Mouse (Mus musculus): ENCODE measurements around the gene Gna13. TPM values are rescaled to one million over a fixed set of nuclear protein-coding genes. Genes with fewer than 3 reads are reported as not detected.

Gene Gna13
- polyA plus RNA-seq, 1 experiment from 2014 or later, result 27.0 TPM

DNA sequence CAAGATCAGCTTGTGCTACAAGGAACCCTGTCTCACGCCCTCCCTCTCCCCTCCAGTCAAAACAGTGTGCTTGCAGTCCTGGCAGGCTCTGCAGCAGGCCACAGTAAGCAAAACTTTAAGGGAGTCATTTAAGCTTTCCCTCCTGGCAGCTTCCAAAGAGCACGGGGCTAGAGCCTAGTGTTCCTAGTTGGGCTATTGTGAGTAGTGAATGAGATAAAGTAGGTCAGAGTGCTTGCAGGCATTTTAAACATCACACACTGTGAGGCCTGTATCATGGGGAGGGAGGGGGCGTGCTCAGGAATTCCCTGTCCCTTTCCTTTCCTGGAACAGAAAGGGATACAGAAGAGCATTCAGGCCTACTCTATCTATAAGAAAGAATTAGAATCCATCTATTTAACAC, 4.1 kb upstream of the Gna13 start:
- Histone ChIP-seq H3K4me2 (ENCODE audit: low read length) (no peak overlapping the region), H3K4me1 (ENCODE audit: control insufficient read depth in 2 of 2, insufficient read depth in 2 of 2, low read length in 2 of 2) (peaks cover 19 to 29% of the 10 kb centered on the region in 2 experiments), H3K9ac (ENCODE audit: low read length) (no peak overlapping the region), H3K27ac (replicated peaks in 1 of 2; ENCODE audit: control insufficient read depth in 1 of 2, insufficient read depth in 1 of 2, low read depth in 2 of 2, low read length in 2 of 2) (peak overlapping the region; percentile 59 to 74; a peak in 3 of 4 replicates), H3K4me3 (ENCODE audit: control insufficient read depth in 1 of 2, insufficient read depth in 1 of 2, low read depth in 1 of 2, low read length in 2 of 2) (no peak overlapping the region), H3K36me3 (ENCODE audit: control insufficient read depth, insufficient read depth, low read length) (no peaks in the 10 kb centered on the region), H3K27me3 (ENCODE audit: control insufficient read depth, insufficient read depth, low read length) (no peaks in the 10 kb centered on the region), H3K9me3 (ENCODE audit: control insufficient read depth, low read length) (no peaks in the 10 kb centered on the region)
- no peak for ATAC-seq (ENCODE audit: insufficient number of reproducible peaks, insufficient read depth, low FRiP score, low read depth)
- whole genome bisulfite sequencing, result 17% methylated on average over 3 of the region's 3 CpGs

DNA sequence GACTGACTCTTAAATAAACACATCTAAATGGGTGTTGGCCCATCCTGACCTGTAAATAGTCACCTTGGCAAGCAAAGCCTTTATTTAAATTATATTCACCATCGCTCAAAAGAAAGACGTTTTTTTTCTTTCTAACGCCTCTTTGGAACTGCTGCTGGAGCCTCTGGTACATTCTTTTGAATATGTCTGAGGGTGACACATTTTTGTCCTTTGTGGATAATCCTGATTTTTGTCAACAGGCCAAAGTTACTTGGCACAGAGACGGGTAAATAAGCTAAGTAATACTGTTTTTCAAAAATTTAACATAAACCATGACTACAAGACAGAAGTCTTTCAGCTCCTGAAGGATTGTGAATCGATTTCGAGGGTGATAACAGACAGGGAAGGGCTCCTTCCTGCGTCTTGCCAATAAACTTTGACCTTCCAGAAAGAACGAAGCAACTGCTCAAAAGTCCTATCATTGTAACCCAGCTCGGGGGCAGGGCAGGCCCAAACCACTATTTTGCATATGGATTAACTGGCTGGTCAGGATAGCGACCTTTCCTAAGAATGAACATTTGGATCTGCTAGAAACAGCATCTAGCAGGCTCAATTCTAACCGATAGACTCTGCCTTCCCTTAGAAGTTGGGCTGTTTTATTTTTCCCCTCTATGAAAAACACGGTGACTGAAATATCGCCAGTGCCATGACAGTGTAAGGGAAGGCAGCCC, 3.4 kb upstream of the Gna13 start:
- Histone ChIP-seq H3K9me3 (ENCODE audit: control insufficient read depth, low read length) (no peaks in the 10 kb centered on the region), H3K4me2 (ENCODE audit: low read length) (no peak overlapping the region), H3K4me3 (ENCODE audit: control insufficient read depth in 1 of 2, insufficient read depth in 1 of 2, low read depth in 1 of 2, low read length in 2 of 2) (no peak overlapping the region), H3K27ac (replicated peaks in 1 of 2; ENCODE audit: control insufficient read depth in 1 of 2, insufficient read depth in 1 of 2, low read depth in 2 of 2, low read length in 2 of 2) (no peak overlapping the region), H3K27me3 (ENCODE audit: control insufficient read depth, insufficient read depth, low read length) (no peaks in the 10 kb centered on the region), H3K36me3 (ENCODE audit: control insufficient read depth, insufficient read depth, low read length) (no peaks in the 10 kb centered on the region), H3K4me1 (ENCODE audit: control insufficient read depth in 2 of 2, insufficient read depth in 2 of 2, low read length in 2 of 2) (peaks cover 15 to 29% of the 10 kb centered on the region in 2 experiments), H3K9ac (ENCODE audit: low read length) (no peak overlapping the region)
- no peak for ATAC-seq (ENCODE audit: insufficient number of reproducible peaks, insufficient read depth, low FRiP score, low read depth)
- WGBS, result 56% methylated on average over 13 of the region's 13 CpGs

DNA sequence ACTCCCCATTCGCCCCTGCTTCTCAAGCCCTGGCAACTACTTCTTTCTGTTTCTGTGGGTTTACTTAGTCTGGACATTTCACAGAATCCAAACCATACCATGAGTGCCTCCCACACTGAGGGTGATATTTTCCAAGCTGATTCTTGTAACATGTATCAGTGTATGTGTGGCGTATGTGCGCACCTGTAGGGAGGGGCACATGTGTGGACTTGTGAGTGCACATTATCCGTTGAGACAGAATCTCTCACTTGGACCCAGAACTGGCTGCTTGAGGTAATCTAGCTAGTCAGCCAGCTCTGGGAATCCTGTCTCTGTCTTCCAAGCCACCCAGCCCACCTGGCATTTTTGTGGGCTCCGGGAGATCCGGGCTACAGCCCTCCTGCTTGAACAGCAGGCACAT, 2.5 kb upstream of the Gna13 start:
- 88% methylated on average over 6 of the region's 6 CpGs for WGBS
- H3K36me3 ChIP-seq (ENCODE audit: control insufficient read depth, insufficient read depth, low read length), result no peaks in the 10 kb centered on the region; the same call in 1 of the 2 replicates
- H3K9me3 ChIP-seq (ENCODE audit: control insufficient read depth, low read length), result no peaks in the 10 kb centered on the region
- no peak for ATAC-seq (ENCODE audit: insufficient number of reproducible peaks, insufficient read depth, low FRiP score, low read depth)
- H3K27ac ChIP-seq (replicated peaks in 1 of 2; ENCODE audit: control insufficient read depth in 1 of 2, insufficient read depth in 1 of 2, low read depth in 2 of 2, low read length in 2 of 2), result no peak overlapping the region
- no peak overlapping the region for H3K9ac ChIP-seq (ENCODE audit: low read length)
- peaks cover 18 to 38% of the 10 kb centered on the region in 2 experiments for H3K4me1 ChIP-seq (ENCODE audit: control insufficient read depth in 2 of 2, insufficient read depth in 2 of 2, low read length in 2 of 2)
- no peak overlapping the region for H3K4me3 ChIP-seq (ENCODE audit: control insufficient read depth in 1 of 2, insufficient read depth in 1 of 2, low read depth in 1 of 2, low read length in 2 of 2)
- H3K27me3 ChIP-seq (ENCODE audit: control insufficient read depth, insufficient read depth, low read length), result no peaks in the 10 kb centered on the region
- no peak overlapping the region for H3K4me2 ChIP-seq (ENCODE audit: low read length)

DNA sequence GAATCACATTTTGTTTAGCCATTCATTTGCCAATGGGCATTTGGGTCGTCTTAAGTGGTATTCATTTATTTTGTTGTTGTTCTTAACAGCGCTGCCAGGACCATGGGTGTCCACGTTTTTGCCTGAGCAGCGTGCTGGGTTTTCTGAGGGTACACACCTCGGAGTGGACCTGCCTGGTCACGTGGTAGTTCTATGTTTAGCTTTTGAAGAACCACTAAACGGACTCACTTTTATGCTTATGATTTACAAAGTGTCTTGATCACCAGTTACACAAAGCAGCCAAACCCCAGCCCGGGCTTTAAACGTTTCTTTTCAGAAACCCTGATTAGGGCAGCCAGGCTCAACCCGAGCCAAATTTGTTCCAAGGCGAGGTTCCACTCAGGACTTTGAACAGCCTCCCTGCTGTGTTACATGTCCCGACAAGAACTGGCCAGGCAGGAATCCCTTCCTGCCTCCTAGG, 2.0 kb upstream of the Gna13 start:
- H3K4me1 ChIP-seq (ENCODE audit: control insufficient read depth in 2 of 2, insufficient read depth in 2 of 2, low read length in 2 of 2), result peaks cover 18 to 43% of the 10 kb centered on the region in 2 experiments

DNA sequence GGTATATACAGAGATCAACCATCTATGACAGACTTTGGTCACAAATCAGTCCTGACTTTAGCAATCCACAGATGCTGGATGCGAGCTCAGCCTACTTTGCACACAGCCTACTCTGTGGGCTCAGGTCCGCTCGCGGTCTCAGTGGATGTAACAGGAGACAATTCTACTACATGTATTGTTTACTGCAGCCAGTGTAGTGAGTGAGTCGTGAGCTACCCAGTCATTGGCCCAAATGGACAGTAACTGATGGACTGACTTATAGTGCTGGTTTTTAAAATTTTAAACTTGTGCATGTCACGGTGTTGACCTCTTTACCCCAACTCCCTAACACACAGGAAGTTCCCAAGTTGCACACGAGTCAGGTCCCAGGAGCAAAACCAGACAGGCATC, 1.4 kb upstream of the Gna13 start:
- Histone ChIP-seq H3K27me3 (ENCODE audit: control insufficient read depth, insufficient read depth, low read length) (no peaks in the 10 kb centered on the region), H3K9ac (ENCODE audit: low read length) (peak overlapping the region; percentile 97; the same call in 1 of the 2 replicates), H3K27ac (replicated peaks in 1 of 2; ENCODE audit: control insufficient read depth in 1 of 2, insufficient read depth in 1 of 2, low read depth in 2 of 2, low read length in 2 of 2) (peak overlapping the region; percentile 96 to 97; a peak in 2 of 4 replicates), H3K36me3 (ENCODE audit: control insufficient read depth, insufficient read depth, low read length) (peaks cover 10% of the 10 kb centered on the region), H3K9me3 (ENCODE audit: control insufficient read depth, low read length) (no peaks in the 10 kb centered on the region), H3K4me3 (ENCODE audit: control insufficient read depth in 1 of 2, insufficient read depth in 1 of 2, low read depth in 1 of 2, low read length in 2 of 2) (peak overlapping the region in 1 of 2 experiments; percentile 93; a peak in 2 of 4 replicates), H3K4me2 (ENCODE audit: low read length) (peak overlapping the region; percentile 87), H3K4me1 (ENCODE audit: control insufficient read depth in 2 of 2, insufficient read depth in 2 of 2, low read length in 2 of 2) (peaks cover 18 to 48% of the 10 kb centered on the region in 2 experiments)
- no peak for ATAC-seq (ENCODE audit: insufficient number of reproducible peaks, insufficient read depth, low FRiP score, low read depth)
- 61% methylated on average over 7 of the region's 7 CpGs for WGBS

More for the DNA sequence above, 2.0 kb upstream of the Gna13 start:
- Histone ChIP-seq H3K4me2 (ENCODE audit: low read length) (peak overlapping the region; percentile 87; the same call in 1 of the 2 replicates), H3K36me3 (ENCODE audit: control insufficient read depth, insufficient read depth, low read length) (peaks cover 4% of the 10 kb centered on the region), H3K4me3 (ENCODE audit: control insufficient read depth in 1 of 2, insufficient read depth in 1 of 2, low read depth in 1 of 2, low read length in 2 of 2) (no peak overlapping the region), H3K27ac (replicated peaks in 1 of 2; ENCODE audit: control insufficient read depth in 1 of 2, insufficient read depth in 1 of 2, low read depth in 2 of 2, low read length in 2 of 2) (peak overlapping the region; percentile 6 to 97; a peak in 2 of 4 replicates), H3K9ac (ENCODE audit: low read length) (no peak overlapping the region), H3K27me3 (ENCODE audit: control insufficient read depth, insufficient read depth, low read length) (no peaks in the 10 kb centered on the region), H3K9me3 (ENCODE audit: control insufficient read depth, low read length) (no peaks in the 10 kb centered on the region)
- no peak for ATAC-seq (ENCODE audit: insufficient number of reproducible peaks, insufficient read depth, low FRiP score, low read depth)
- 55% methylated on average over 12 of the region's 12 CpGs for WGBS

DNA sequence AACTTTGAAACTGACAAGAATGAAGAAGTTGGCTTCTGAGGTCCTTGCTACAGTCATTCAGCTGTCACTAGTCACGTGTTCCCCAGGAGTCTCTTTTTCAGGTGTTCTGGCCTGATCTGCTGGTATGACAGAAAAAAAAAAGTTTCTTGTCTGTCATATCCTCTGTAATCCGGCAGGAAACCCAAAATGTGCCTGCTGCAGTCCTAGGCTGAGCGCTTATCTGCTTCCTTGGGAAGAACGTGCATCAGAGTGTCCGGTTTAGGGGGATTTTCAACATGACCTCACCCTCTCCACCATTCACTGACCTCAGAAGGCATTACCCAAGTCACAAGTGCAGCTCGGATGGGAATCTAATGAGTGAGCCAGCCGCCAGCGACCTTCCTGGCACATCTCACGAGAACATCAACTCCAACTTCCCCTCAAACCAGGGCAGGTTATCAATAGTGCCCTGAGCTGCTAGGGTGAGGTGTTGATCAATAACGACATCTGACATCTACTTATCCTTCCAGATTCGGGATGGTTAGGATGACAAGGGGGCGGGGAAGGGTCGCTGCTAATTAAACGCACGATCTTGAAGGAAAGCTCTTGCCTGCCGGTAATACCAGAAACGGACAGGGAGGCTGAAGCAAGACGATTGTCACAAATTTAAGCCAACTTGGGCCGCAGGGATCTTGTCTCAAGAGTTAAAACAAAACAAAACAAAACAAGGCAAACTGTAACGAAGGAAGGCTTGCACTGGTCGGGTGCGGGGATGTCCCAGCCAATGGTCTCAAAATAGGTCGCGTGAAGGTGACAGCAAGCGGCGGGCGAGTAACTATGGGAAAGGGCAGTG, 784 bp upstream of the Gna13 start:
- peak overlapping the region; percentile 88 to 93 for H3K4me3 ChIP-seq (ENCODE audit: control insufficient read depth in 1 of 2, insufficient read depth in 1 of 2, low read depth in 1 of 2, low read length in 2 of 2)
- ATAC-seq (ENCODE audit: insufficient number of reproducible peaks, insufficient read depth, low FRiP score, low read depth), result no peak; the same call in 1 of the 2 replicates

DNA sequence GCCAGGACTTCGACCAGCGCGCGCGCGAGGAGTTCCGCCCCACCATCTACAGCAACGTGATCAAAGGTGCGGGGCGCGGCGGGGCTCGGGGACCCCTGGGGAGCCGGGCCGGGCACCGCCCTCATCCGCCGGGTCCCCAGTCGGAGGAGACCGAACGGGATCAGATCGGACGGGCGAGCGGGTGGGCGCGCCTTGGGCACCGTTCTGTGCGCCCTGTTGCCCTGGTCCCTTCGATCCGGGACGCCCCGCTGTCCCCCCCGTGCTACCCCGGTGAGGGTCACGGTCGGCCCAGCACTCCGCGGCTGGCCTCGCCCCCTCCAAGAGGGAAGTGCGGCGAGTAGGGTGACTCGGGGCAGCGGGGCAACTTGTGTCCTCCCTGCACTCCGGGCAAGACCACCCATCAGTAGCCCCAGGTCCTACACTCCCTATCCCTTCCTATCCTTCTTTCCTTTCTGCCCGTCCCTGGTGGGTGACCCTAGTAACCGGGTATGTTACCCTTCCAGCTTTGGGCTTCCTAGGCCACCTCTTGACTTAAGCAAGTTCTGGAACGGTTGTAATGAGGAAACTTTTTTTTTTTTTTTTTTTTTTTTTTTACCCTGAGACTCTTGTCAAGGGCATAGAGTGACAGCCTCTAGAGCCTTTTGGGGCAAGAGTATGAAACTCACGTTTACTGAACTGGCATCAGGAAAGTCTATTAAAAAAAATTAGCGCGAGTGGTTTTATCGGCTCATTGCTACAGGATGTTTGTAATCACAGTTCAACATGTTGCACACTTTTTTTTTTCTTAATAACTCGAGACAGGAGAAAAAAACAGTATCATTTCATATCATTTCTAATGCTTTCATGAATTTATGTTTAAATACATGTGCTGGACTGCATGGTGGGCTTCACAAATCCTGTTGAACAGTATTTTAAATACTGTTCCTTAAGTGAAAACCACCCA, 831 bp downstream of the Gna13 start:
- Histone ChIP-seq H3K9ac (ENCODE audit: low read length) (peak overlapping the region; percentile 97), H3K9me3 (ENCODE audit: control insufficient read depth, low read length) (no peaks in the 10 kb centered on the region), H3K27me3 (ENCODE audit: control insufficient read depth, insufficient read depth, low read length) (no peaks in the 10 kb centered on the region), H3K4me2 (ENCODE audit: low read length) (peak overlapping the region; percentile 73), H3K36me3 (ENCODE audit: control insufficient read depth, insufficient read depth, low read length) (peaks cover 22% of the 10 kb centered on the region), H3K4me1 (ENCODE audit: control insufficient read depth in 2 of 2, insufficient read depth in 2 of 2, low read length in 2 of 2) (peaks cover 17 to 62% of the 10 kb centered on the region in 2 experiments), H3K27ac (replicated peaks in 1 of 2; ENCODE audit: control insufficient read depth in 1 of 2, insufficient read depth in 1 of 2, low read depth in 2 of 2, low read length in 2 of 2) (peak overlapping the region; percentile 97 to 100), H3K4me3 (ENCODE audit: control insufficient read depth in 1 of 2, insufficient read depth in 1 of 2, low read depth in 1 of 2, low read length in 2 of 2) (peak overlapping the region; percentile 93 to 98)
- 1% methylated on average over 43 of the region's 53 CpGs for WGBS
- ATAC-seq (ENCODE audit: insufficient number of reproducible peaks, insufficient read depth, low FRiP score, low read depth), result peak; percentile 40

More for the DNA sequence above, 784 bp upstream of the Gna13 start:
- H3K9me3 ChIP-seq (ENCODE audit: control insufficient read depth, low read length), result no peaks in the 10 kb centered on the region
- H3K9ac ChIP-seq (ENCODE audit: low read length), result peak overlapping the region; percentile 97
- 3% methylated on average over 27 of the region's 27 CpGs for WGBS
- peaks cover 16% of the 10 kb centered on the region for H3K36me3 ChIP-seq (ENCODE audit: control insufficient read depth, insufficient read depth, low read length)
- no peaks in the 10 kb centered on the region for H3K27me3 ChIP-seq (ENCODE audit: control insufficient read depth, insufficient read depth, low read length)
- H3K27ac ChIP-seq (replicated peaks in 1 of 2; ENCODE audit: control insufficient read depth in 1 of 2, insufficient read depth in 1 of 2, low read depth in 2 of 2, low read length in 2 of 2), result peak overlapping the region; percentile 96 to 97
- H3K4me1 ChIP-seq (ENCODE audit: control insufficient read depth in 2 of 2, insufficient read depth in 2 of 2, low read length in 2 of 2), result peaks cover 18 to 53% of the 10 kb centered on the region in 2 experiments
- peak overlapping the region; percentile 87 for H3K4me2 ChIP-seq (ENCODE audit: low read length)

All from heart, embryonic 14.5 days (tissue).